Mouse (Mus musculus) T-cell, adult 2 months (primary cell): Measurements from ENCODE around the gene Retsat.
A peak's percentile ranks its signal among the peaks of the same experiment; 100 is the strongest.

Experiments used
- DNase-seq: peaks from one replicate; pipeline ENCODE4 v3.0.0; 2022; ENCODE audit warnings: low spot score

The Retsat gene

DNA sequence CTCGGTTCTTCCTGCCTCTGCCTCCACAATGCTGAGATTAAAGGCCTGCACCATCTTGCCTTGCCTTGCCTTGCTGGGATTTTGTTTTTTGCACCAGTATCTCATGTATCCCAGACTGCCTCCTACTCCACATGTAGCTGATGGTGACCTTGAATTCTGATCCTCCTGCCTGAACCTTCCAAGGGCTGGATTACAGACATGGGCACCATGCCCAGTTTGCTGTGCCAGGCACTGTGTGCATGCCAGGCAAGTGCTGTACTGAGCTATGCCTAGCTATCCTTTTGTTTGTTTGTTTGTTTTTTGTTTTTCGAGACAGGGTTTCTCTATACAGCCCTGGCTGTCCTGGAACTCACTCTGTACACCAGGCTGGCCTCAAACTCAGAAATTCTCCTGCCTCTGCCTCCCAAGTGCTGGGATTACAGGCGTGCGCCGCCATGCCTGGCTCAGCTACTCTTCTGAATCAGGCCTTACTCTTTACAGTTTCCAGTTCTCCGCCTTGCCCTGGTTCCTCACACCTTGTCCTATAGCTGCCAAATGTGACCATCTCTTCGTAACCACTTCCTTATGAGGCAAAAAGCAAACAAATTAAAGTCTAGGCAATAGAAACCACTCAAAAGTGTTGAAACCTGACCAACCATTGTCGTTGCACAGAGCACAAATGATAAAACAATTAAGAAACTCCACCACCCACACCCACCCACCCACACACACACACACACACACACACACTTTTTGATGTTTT is 25.6 kb downstream of the Retsat start:
- DNase-seq: no peak

DNA sequence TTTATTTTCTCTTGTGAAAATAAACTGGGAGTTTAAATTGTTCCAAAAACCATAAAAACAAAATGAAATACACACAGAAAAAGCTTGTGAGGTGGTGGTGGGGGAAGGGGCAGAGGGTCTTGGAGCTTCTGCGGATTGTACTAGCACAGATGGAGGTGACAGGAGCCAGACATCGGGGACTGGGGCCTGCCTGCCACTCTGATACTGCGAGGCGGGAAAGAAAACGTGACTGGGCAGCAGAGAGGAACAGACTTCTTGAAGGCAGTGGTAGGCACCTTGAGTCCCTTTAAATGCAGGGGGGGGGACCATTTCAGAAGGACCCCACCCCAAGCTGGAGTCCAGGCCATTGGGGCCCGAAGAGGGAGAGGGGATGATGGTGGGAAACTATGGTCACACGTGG is 28.1 kb downstream of the Retsat start:
- no peak for DNase-seq

DNA sequence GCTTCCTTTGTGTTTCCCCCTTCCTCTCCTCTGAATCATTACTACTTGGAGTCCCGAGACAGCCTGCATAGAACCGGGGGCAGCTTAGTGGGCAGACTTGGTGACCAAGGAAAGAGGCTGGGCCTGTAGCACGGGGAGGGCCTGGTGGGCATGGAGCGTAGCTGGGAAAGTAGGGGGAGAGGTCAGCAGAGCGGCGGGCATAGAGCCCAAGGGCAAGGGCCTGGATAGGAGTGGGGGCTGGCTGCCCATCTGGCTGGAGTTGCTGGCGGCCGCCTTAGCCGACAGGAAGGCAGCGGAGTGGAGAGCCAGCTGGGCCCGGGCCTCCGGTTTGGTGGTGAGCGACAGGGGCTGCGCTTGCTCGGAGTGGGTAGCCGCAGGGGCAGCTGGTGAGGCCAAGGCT is 29.0 kb downstream of the Retsat start:
- DNase-seq: no peak

DNA sequence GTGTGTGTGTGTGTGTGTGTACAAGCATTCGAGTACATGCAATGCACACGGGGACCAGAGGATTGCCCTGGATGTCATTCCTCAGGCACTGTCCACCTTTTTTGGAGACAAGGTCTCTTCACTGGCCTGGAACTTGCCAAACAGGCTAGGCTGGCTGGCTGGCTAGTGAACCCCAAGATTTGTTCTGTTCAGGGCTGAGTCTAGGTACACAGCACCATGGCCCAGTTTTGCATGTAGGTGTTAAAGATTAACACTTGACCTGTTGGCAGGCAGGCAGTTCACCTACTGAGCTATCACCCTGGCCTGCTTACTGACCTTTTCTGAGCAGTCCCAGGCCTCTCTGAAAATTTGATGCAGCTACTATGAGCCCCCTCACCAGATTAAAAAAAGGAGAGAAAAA is 32.1 kb downstream of the Retsat start:
- DNase-seq: no peak

DNA sequence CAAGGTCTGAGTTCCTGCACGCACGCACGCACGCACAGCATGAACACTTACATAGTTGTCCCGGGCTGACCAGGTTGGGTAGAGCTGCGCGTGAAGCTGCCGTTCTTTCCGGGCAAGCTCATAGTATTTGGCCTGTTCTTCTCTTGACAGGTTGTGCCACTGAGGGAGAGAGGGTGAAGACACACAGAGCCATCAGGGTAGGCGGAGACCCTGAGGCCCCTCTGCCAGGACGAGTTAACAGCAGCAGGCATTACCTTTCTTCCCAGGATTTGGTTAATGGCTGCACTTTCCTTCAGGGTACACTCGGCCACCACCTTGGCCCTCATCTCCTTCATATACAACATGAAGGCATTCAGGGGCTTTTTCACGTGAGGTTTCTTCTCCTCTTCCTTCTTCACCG is 32.7 kb downstream of the Retsat start:
- no peak for DNase-seq

DNA sequence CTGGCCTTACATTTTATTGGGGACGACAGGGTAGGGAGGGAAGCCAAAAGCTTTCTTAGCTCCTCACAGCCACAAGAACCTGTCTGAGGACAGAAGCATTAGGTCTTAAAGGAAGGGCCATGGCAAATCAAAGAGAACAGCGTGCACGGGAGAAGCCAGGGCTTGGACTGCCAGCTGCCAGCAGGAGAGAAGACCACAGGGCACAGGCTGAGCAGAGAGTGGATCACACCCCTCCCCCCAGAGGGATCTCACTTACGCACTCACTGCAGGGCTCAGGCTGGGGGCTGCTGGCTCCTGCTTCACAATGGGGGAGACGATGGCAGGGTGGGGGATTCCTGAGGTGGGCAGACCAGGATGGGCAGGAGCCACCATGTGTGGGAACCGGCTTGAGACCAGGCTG is 33.4 kb downstream of the Retsat start:
- no peak for DNase-seq

DNA sequence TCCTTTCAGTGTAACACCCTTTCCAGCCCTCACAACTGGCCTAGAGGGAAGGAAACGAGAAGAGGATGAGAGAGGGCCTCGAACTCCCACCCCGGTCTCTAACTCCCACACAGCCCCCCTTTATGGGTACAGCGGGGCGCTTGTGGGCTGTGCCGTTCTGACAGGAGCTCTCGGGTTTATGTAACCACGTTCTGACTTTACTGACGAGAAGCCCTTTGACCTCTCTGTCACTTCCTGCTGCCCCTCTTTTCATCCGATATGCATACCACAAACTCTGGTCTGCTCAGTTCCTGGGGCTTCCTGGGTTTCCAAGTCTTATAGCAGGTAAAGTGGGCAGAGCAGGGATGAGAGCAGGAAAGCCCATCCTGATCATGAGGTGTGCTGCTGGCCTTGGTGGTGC is 36.0 kb downstream of the Retsat start:
- peak; percentile 61 for DNase-seq

DNA sequence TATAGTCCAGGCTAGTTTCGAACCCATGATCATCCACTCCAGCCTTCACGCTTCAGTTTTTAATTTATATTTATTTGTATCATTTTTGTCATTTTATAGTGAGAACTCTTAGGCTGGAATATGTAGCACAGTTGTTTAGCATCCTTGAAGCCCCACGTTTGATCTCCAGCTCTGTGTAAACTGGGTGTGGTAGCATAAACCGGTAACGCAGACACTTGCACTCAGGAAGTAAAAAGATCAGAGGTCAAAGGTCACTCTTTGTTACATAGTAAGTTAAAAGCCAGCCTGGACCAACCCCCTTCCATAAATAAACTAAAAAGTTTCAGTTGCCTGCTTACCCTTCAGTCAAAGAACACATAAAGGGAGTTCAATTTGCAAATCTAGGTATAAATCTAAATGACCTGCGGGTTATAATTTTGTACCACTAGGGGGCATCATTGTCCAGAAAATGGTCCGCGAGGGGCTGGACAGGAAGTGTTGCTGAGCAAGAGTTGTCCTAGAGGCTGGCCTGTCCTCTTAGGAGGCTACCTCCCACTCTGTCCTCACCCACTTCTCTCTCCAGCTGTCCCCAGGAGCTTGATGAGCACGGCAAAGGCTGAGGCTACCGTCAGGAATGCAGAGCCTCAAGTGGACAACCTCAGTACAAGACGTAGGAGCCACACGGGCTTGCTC is 37.6 kb downstream of the Retsat start:
- peak; percentile 43 for DNase-seq

DNA sequence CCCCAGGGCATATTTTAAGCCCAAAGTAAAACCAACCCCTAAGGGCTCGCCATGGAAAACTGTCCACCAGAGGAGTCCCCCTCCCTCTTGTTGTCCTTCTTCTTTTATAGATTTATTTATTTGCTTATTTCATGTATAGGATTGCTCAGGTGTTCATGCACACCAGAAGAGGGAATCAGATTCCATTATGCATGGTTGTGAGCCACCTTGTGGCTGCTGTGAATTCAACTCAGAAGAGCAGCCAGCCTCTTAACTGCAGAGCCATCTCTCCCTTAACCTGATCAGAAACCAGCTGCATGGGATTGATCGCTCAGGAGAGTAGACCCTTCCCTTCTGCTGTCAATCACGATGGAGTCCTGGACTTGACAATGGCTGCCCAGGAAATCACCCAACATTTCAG is 38.7 kb downstream of the Retsat start:
- no peak for DNase-seq

DNA sequence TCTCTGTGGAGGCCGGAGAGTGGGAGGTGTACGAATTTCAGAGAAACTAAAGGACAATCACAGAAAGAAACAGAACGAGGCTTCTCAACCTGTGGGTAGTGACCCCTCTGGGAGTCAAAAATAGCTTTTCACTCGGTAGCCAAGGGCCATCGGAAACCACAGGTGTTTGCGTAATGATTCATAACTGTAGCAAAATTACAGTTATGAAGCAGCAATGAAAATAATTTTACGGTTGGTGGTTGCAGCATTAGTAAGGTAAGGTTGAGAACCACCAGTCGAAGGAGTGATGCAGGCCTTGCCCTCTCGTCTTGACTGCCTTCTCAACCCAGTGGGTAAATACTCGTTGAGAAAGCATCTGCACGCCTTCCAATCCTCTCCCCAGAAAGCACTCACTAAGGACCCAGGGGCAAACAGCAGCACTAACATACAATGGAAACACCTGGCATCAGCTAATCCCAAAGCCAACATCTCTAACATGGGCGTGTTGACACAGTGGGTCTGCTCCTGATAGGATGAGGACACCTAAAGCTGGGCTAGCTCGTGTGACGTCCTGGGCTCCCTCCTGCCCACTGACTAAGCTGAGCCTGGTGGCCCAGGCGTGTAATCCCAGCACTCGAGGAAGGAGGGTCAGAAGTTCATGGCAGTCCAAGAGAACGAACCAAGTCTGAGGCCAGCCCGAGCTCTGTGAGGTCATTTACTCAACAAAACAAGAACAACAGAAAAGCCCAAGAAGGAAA is 43.1 kb downstream of the Retsat start:
- DNase-seq: no peak

DNA sequence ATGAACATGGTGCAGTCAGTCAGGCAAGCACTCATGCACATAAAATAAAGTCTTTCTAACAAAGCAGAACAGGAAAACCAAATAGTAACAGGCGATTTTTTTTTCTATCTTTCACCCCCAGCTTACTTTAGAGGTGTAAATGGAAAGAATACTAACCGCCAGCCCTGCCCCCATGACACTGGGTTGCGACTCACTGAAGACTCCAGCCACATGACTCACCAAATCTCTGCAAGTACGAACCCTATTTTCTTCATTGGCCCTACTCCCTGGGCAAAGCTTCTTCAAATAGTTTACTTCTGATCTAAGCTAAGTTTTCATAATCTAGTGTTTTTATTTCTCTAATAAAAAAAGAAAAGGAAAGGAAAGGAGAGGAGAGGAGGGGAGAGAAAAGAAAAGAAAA is 46.3 kb downstream of the Retsat start:
- DNase-seq: no peak

DNA sequence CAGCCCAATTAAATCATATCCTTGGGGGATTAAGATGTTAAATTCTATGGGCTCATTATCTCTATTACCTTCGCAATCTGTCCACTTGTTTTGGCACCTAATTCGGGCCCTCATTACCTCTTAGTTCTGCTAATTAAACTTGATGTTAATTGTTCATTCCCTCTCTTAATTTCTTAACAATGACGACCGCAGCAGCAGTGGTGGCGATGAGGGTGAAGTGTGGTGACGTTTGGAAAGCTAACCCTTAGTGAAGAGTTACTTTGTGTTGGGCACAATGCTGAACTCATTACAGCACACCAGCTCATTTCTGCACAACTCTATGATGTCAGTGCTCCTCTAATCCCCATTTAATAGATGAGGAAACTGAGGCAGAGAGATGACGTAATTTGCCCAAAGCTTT is 47.1 kb downstream of the Retsat start:
- no peak for DNase-seq

DNA sequence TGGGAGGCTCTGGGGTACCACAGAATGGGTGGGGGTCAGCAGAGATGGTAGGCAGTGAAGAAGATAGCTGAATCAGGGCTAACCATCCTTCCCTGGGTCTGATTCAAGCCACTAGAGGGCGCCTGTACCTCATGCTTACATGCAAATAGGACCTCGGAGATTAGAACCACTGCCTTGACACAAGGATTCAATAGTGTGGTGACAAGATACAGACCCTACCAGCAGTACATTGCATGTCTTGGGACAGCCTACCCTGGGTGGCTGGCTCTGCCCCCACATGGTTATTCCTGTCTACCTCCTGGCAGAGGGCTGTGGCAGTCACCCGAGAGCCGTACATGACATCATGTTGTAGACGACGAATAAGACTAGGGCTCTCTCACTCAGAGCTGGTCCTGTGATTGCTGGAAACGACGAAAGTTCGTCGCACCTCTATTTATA is 49.1 kb downstream of the Retsat start:
- DNase-seq: peak; percentile 55

DNA sequence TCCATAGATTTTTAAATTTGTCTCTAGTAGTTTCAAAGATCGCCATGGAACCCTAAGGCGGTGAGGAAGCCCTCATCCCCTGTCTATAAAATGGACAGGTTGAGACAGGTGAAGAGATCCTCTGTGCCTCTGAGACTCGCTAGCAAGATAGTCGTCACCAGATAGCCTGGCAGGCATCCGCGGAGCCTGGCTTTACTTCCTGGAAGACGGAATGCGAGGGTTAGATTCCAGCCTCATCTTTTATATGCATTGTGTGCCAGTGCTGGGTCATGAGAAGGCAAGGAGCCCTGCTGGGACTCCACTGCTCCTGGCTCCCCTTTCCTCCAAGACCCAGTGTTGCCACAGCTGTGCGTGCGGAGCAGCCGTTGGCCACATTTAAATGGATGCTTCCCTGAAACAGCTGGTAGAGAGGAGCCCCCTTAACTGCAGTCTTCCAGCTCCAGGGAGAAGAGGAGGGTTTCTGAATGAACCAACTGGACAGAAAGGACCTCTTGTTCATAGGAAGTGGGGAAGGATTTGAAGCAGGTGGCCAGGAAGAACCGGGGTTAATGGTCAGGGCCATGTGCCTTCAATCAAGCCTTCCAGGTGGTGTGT is 49.8 kb downstream of the Retsat start:
- no peak for DNase-seq

DNA sequence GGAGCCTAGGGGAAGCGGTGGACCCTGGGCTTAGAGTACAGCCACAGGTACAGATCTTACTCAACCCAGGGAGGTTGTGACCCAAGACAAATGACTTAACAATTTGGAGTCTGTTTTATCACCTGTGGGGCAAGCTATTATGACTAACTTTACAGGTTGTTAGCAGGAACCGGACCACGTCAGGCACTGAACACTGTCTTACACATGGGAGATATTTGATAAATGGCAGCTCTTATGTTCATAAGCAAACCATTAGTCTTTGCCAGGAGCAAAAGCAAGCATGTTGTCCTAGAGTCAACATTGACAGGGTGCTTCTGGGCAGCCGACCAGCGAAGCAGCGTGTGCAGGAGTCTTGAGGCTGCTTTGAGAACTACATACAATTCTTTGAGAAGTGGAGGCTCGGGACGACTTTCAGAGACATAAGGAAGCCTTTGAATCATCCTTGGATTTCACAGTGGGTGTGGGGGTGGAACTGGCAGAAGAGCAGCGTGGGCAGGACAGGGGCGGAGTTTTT is 52.1 kb downstream of the Retsat start:
- DNase-seq: no peak

DNA sequence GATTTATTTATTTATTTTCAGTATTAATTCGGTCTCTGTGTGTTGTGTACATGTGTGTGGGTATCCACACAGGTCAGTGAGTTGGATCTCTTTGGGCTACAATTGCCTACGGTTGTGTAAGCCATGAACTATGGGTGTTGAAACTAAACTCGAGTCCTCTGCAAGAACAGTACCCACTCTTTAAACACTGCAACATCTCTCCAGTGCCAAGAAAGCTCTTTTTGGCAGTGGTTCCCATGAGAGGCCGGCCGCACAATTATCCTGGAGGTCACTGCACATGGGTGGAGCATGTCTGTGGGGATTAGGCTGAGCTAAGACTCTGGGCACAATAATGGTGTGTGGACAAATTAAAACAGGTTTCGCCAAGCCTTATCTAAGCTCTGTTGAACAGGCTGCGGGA is 55.1 kb downstream of the Retsat start:
- no peak for DNase-seq

DNA sequence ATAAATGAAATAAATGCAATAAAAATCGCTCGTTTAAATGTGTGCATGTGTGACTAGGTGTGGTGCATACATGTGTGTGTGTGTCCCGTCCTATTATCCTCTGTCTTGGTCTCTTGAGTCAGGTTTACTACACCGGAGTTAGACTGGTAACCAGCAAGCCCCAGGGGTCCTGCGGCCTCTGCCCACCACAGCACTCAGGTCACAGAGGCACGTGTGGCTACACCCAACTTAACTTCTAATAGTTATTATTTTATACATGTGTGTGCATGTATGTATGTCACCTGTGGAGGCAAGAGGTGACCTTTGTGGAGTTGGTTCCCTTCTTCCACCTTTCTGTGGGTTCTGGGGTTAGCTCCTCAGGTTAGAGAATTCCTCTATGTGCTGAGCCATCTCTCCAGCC is 56.1 kb downstream of the Retsat start:
- DNase-seq: no peak

DNA sequence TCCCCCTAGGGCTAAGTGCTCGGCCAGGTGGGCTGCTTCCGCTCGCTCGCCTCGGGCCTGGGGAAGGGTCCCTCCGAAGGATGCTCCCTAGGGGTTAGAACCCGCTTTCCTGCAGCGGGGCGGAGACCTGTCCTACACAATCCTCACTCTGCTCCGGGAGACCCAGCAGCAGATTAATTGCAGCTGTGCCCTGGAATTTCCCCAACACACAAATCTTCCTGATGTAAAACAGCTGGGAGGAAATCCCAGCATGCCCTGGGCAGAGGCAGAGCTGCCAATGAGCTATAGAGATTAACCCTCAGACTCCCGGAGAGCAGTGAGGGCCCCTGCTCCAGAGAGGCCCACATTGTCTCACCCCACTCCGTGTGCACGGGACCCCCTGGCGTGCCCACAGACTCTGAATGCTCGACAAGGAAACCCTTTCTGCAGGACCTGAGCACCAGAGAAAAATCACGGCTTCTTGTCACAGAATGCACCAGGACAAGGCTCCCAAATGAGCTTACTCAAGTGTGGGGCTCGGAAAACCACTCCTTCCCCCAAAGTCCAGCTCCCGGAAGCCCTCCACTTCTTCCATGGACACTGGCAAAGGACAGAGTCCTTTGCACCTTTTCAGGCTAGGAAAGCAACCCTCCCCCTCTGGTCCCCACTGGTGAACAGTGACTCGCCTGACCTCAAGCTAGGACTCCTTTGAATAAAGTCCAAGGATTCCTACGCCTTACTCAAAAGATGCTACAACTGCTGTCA is 57.2 kb downstream of the Retsat start:
- peak; percentile 8 for DNase-seq

DNA sequence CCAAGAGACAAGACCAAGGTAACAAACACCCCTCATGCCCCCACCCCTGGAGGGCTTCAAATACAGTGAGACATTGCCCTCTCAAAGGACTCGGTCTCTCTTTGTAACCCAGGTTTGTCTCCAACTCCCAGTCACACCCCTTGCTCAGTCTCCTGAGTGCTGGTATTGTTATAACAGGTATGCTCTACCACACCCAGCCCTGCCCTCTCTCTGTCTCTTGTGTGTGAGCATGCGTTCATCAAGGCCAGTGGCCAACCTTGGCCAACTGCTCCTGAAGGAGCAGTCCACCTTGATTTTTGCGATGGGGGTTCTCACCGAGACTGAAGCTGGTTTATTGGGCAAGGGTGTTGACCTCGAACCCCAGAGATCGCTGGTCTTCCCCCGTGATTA is 57.8 kb downstream of the Retsat start:
- no peak for DNase-seq

DNA sequence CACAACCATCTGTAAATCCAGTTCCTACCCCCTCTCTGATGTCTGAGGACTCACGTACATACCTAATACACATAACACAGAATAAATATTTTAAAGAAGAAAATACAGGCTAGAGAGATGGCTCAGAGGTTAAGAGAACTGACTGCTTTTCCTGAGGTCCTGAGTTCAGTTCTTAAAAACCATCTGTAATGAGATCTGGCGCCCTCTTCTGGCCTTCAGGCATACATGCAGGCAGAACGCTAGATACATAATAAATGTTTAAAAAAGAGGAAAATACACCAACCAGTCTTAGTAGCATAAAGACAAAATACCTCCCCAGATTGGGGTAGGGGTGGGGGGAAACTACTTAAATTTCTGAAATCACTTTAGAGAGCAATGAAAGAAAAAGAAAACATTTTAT is 59.7 kb downstream of the Retsat start:
- peak; percentile 19 for DNase-seq
